Mouse (Mus musculus) neutrophil, adult 5-6 weeks (primary cell): Measurements from ENCODE around the gene Polr1a. TPM values are rescaled to one million over a fixed set of nuclear protein-coding genes. Genes with fewer than 3 reads are reported as not detected.

Experiments
- total RNA-seq: library from RNA; stranded (forward); fragments of 200-1000 nt; gene quantifications from 2 replicates; pipeline ENCODE4 v1.2.3, GENCODE M21; 2017

Gene Polr1a
- total RNA-seq, 1 experiment from 2014 or later: 76.6 TPM

Other genes with a start within 250 kb of the Polr1a start
- gene Reep1, start 201.5 kb upstream of the Polr1a start, total RNA-seq: not detected in 2 replicates
- 2.8 and 6.2 TPM in 2 replicates for gene Mrpl35, start 82.1 kb upstream of the Polr1a start, total RNA-seq
- 86.3 and 97.9 TPM in 2 replicates for gene Immt, start 77.7 kb upstream of the Polr1a start, total RNA-seq
- gene Ptcd3, start 303 bp upstream of the Polr1a start, total RNA-seq: 97.7 and 105 TPM in 2 replicates
- gene St3gal5, start 188.5 kb downstream of the Polr1a start, total RNA-seq: 36.4 and 46.4 TPM in 2 replicates